Mouse (Mus musculus): ENCODE data around the gene Eid1.

The Eid1 gene

DNA sequence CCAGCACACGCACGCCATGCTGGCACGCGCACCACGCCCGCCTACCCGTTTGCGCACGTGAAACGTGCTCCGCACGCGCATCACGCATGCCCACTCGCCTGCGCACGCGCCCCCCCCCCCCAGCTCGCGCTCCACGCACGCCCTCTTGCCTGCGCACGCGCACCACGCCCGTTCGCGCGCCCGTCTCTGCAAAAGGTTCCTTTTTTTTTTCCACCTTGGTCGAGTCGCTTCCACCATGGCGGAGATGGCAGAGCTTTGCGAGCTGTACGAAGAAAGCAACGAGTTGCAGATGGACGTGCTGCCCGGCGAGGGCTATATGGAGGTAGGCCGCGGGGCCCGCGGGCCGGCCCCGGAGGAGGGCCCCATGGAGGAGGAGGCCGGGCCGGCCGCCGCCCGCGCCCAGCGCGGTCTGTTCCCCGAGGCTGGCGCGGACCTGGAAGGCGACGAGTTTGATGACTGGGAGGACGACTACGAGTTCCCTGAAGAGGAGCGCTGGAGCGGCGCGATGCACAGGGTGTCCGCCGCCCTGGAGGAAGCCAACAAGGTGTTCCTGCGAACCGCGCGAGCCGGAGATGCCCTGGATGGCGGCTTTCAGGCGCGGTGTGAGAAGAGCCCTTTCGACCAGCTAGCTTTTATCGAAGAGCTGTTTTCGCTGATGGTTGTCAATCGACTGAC lies at the start of gene Eid1:
TSS of gene Eid1 (plus strand) at position 139 of the 675 bp plus-strand sequence.
- under 1% methylated on average over 63 of the region's 79 CpGs for WGBS

- 95% methylated on average over 15 of the region's 15 CpGs for WGBS
Measured at GRCm38 (mm10) chr2:125623211-125623610, 49.7 kb upstream of the Eid1 start.

DNA sequence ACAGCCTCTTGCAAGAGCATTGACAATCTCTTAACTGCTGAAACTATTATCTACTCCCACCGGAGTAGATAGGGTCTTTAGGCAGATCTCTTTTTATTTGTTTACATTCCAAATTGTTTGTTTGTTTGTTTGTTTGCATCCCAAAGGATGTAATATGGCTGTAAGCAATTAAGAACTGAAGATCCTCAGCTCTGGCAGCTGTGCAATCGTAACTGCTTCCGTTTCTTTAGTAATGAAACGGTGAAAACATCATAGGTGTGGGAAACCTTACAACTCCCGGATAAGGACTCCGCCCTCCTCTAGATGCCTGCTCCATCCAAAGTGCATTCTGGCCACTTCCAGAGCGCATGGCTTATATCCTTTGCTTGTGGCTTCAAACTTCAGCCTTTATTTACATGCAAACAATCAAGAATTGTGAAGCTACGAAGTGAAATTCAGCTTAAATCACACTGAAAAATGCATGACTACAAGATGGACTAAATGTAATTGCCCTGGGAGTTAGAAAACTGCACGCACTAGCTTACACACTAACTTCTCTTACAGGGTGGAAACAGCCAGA lies 48.7 kb upstream of the Eid1 start:
- WGBS = 9% methylated on average over 9 of the region's 9 CpGs

GRCm38 (mm10) chr2:125624837-125625351 lies 48.0 kb upstream of the Eid1 start, which contains the start of gene Cep152:
Gene Cep152 (minus strand): TSS chr2:125625113.
- WGBS = under 1% methylated on average over 50 of the region's 50 CpGs

- 86% methylated on average over 4 of the region's 4 CpGs for WGBS
Measured at GRCm38 (mm10) chr2:125626536-125626935, 46.4 kb upstream of the Eid1 start.

DNA sequence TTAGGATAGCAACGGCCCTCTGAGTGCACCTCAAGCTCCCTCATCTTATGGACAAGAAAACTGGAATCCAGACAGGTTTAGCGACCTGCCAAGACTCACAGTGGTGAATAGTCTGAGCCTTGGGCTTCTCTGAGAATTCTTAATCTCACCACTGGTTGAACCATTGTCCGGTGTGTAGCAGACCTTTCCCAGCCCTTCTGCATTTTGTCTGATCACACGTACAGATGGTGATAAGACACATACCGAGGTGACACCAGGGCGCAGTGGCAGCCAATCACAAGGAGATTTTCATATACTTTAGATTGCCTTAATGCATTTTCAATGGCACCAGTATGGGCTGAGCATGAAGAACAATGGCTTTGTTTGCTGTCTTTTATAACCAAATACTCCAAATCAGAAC lies 44.4 kb upstream of the Eid1 start:
- 92% methylated on average over 6 of the region's 6 CpGs for WGBS

DNA sequence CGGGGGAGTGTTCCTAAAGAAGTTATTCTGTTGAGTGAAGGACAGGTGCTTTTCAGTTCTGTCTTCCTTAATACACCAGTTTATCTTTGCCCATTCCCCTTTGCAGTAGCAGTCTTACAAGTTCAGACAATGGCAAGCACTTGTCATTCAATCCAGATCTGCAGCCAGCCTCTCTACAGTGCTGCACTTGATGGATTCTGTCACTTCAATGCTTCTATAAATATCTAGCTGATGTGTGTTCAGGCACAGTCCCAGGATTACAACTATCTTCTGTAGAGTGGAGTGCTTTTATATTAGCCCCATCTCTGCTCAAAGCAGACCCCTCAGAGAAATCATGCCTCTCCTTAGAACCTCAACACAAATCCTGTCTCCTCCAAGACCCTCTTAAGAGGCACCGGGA lies 42.9 kb upstream of the Eid1 start:
- WGBS = 90% methylated on average over 2 of the region's 2 CpGs

- 79% methylated on average over 7 of the region's 7 CpGs for WGBS
Measured at GRCm38 (mm10) chr2:125637331-125637730, 35.6 kb upstream of the Eid1 start.

GRCm38 (mm10) chr2:125644912-125645311 lies 28.0 kb upstream of the Eid1 start:
- 74% methylated on average over 6 of the region's 6 CpGs for WGBS

GRCm38 (mm10) chr2:125650038-125650437 lies 22.9 kb upstream of the Eid1 start:
- WGBS = 92% methylated on average over 5 of the region's 5 CpGs

- WGBS = 94% methylated on average over 14 of the region's 14 CpGs
Measured at GRCm38 (mm10) chr2:125650742-125651352, 22.0 kb upstream of the Eid1 start.

DNA sequence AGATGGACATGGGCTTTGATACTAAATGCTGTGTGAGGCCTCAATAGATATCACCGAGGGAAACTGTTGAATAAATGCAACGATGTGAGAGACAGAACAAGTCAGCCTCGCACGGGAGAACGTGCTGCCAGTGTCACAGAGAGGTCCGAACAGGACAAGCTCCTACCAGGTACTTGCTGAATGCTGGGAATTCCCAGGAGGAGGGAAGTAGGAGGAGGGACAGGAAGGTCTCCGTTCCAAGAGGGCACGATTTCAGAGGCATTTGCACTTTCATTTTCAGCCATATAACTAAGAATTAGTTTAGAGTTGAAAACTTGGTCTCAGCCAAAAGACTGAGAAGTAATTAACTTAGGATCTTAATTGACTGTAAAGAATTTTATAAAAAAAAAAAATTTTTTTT lies 21.3 kb upstream of the Eid1 start:
- 73% methylated on average over 8 of the region's 8 CpGs for WGBS

DNA sequence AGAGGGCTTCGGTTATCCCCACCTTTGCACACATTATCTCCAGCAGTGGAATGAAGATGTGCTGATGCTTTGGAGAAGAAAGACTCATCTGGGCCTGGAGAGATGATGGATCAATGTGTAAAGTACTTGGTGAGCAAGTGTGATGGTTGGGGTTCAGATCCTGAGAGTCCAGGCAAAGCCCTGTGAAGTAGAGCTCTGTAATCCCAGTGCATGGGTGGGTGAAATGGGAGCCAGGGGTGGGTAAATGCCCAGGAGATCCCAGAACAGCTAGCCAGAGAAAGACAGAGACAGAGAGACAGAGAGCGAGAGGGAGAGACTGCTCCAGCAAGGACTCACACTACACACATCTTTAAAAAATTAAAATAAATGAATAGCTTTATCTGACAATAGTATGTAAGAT lies 19.6 kb upstream of the Eid1 start:
- WGBS = 97% methylated on average over 2 of the region's 2 CpGs

DNA sequence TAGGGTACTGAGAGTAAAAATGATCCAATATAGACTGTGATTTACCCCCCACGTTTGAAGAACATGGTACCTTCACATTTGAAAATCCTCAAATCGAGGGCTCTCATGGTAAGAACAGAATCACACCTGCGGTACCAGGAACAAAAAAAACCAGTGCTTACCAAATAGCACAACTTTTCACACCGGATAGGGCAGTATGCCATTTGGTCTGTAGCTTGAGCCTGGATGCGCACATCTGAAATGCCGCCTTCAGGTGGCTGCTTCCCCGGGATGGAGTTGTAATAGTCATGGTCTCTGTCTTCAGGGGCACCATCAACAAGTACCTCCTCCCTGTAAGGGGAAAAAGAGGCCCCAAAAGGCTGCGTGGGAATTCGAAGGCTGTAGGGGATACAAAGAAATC lies 17.5 kb upstream of the Eid1 start:
- 95% methylated on average over 9 of the region's 9 CpGs for WGBS

GRCm38 (mm10) chr2:125659823-125660536 lies 12.9 kb upstream of the Eid1 start:
- WGBS = 8% methylated on average over 10 of the region's 10 CpGs

GRCm38 (mm10) chr2:125660537-125661130 lies 12.3 kb upstream of the Eid1 start:
- WGBS = 49% methylated on average over 20 of the region's 20 CpGs

GRCm38 (mm10) chr2:125661156-125661555 lies 11.7 kb upstream of the Eid1 start:
- WGBS = 89% methylated on average over 4 of the region's 4 CpGs

DNA sequence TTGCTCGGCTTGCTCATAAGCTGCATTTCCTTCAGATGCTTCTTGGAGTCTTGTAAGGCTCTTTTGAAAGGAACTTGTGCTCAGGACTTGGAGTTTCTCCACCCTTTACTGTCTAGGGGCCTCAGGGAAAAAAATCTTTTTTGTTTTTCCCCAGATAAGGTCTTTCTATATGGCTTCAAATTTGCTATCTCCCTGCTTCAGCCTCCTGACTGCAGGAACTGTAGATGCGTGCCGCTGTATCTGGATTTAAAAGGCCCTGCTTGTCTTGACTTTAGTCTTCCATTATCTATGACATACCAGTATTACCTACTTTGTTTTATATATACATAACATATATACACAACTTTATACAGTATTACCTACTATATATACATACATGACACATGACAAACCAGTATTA lies 10.4 kb upstream of the Eid1 start:
- 96% methylated on average over 3 of the region's 3 CpGs for WGBS

- 85% methylated on average over 5 of the region's 5 CpGs for WGBS
Measured at GRCm38 (mm10) chr2:125665213-125665612, 7.7 kb upstream of the Eid1 start.

GRCm38 (mm10) chr2:125665909-125666308 lies 7.0 kb upstream of the Eid1 start:
- WGBS = 89% methylated on average over 4 of the region's 4 CpGs

- 84% methylated on average over 4 of the region's 4 CpGs for WGBS
Measured at GRCm38 (mm10) chr2:125666668-125667067, 6.2 kb upstream of the Eid1 start.

GRCm38 (mm10) chr2:125667184-125667583 lies 5.7 kb upstream of the Eid1 start:
- WGBS = 74% methylated on average over 5 of the region's 5 CpGs

Measured in cerebral cortex, adult 2 months (tissue).